Mouse (Mus musculus): ENCODE results near the gene Hist1h2bp.

DNA sequence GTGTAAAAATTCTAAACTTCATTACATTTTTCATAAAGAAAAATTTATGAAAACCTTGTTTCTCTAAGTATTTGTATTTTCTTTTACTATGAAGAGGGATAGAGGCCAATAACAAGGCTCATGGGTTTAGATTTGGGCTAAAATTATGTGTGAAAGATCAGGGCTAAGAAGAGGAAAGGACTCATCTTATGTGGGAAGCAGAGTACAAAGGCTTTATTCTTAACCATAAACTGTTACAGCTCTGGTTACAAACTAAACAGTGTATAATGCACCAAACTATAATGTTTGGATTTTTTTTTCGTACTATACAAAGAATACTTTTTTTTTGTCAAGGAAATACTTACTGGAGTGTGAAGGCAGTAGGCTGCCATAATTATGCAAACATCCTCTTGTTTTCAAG is 31.6 kb upstream of the Hist1h2bp start:
- TF ChIP-seq CTCF (IDR thresholded peaks at IDR 0.05; ENCODE audit: borderline replicate concordance, control insufficient read depth, extremely low read depth, insufficient read depth, low read length, poor library complexity) (no peak), POLR2A (IDR thresholded peaks at IDR 0.05; ENCODE audit: control insufficient read depth, extremely low read depth, insufficient read depth, low read length, poor library complexity) (no peak)

All from thymus, adult 2 months (tissue).